Mouse (Mus musculus) thymus, adult 2 months (tissue): Measurements from ENCODE around the gene S100a4.

Experiments
- CTCF ChIP-seq: fragments of 200-500 bp; IDR thresholded peaks from 2 replicates; pipeline ENCODE4 v1.5.1; 2012; ENCODE audit warnings: mild to moderate bottlenecking, control low read depth, low read length, moderate library complexity, borderline replicate concordance; ENCODE audit not compliant: control insufficient read depth, poor library complexity, insufficient read depth; ENCODE audit errors: extremely low read depth
- POLR2A ChIP-seq: fragments of 200-500 bp; IDR thresholded peaks from 2 replicates; pipeline ENCODE4 v1.6.1; 2012; ENCODE audit warnings: mild to moderate bottlenecking, low read length, control low read depth, moderate library complexity; ENCODE audit not compliant: control insufficient read depth, poor library complexity, insufficient read depth; ENCODE audit errors: extremely low read depth

DNA sequence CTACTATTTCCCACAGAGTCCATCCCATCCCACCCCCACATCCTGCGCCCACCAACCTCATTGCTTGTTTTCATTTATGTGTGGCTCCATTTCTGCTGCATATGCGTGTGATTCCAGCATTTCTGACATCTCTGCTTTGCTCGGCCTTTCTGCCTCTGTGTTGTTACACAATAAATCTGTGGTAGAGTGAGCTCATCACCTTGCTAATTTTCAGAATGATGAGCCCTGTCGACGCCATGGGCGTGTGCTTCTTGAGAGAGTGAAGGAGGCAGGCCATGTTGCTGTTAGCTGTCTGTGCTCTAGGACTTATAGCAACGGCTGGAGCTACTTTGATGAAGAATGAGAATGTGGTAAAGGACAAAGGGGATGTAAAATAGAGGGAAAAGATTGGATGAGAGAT, 37.4 kb downstream of the S100a4 start:
- TF ChIP-seq POLR2A (no peak), CTCF (no peak)
